Mouse (Mus musculus) frontal cortex, postnatal 10 days (tissue): ENCODE results near the gene Lpxn.

Source experiments
- DNase-seq, 2 experiments: peaks; one replicate each; pipeline ENCODE4 v3.0.0; 2022; ENCODE audit warnings: low spot score in 2 of 2, mixed read lengths in 1 of 2

The Lpxn gene

GRCm38 (mm10) chr19:12795511-12796327 is at the start of gene Lpxn, which contains the start of gene Zfp91:
TSS of gene Lpxn (plus strand) at chr19:12796193.
TSS of gene Zfp91 (minus strand) at chr19:12796126.
- DNase-seq, result peak; percentile 97

GRCm38 (mm10) chr19:12756286-12756685 is 39.7 kb upstream of the Lpxn start:
- DNase-seq, result no peak

- no peak for DNase-seq
Observed at GRCm38 (mm10) chr19:12758936-12759478, 37.0 kb upstream of the Lpxn start.

GRCm38 (mm10) chr19:12759656-12760055 is 36.3 kb upstream of the Lpxn start:
- peak; percentile 48 to 55 for DNase-seq

- no peak for DNase-seq
Observed at GRCm38 (mm10) chr19:12762212-12763130, 33.5 kb upstream of the Lpxn start.

- no peak for DNase-seq
Observed at GRCm38 (mm10) chr19:12765308-12765707, 30.7 kb upstream of the Lpxn start, which contains the start of gene Cntf. TSS of gene Cntf (minus strand) at chr19:12765632.

GRCm38 (mm10) chr19:12770888-12771287 is 25.1 kb upstream of the Lpxn start:
- DNase-seq, result no peak

- no peak for DNase-seq
Observed at GRCm38 (mm10) chr19:12780437-12780836, 15.6 kb upstream of the Lpxn start.

GRCm38 (mm10) chr19:12786803-12787395 is 9.1 kb upstream of the Lpxn start:
- no peak for DNase-seq

GRCm38 (mm10) chr19:12787721-12788120 is 8.3 kb upstream of the Lpxn start:
- DNase-seq, result no peak

GRCm38 (mm10) chr19:12792374-12792773 is 3.6 kb upstream of the Lpxn start:
- no peak for DNase-seq

GRCm38 (mm10) chr19:12794056-12795044 is 1.6 kb upstream of the Lpxn start:
- DNase-seq, result peak; percentile 85 to 94

GRCm38 (mm10) chr19:12795110-12795509 is 883 bp upstream of the Lpxn start:
- DNase-seq, result no peak

GRCm38 (mm10) chr19:12796328-12796931 is 437 bp downstream of the Lpxn start:
- DNase-seq, result peak in 1 of 2 experiments; percentile 50

- DNase-seq, result no peak
Observed at GRCm38 (mm10) chr19:12797071-12797470, 1.1 kb downstream of the Lpxn start.

GRCm38 (mm10) chr19:12798404-12798803 is 2.4 kb downstream of the Lpxn start:
- no peak for DNase-seq

- no peak for DNase-seq
Observed at GRCm38 (mm10) chr19:12799081-12799480, 3.1 kb downstream of the Lpxn start.

- no peak for DNase-seq
Observed at GRCm38 (mm10) chr19:12800621-12801020, 4.6 kb downstream of the Lpxn start.

GRCm38 (mm10) chr19:12801046-12801445 is 5.1 kb downstream of the Lpxn start:
- no peak for DNase-seq

- DNase-seq, result no peak
Observed at GRCm38 (mm10) chr19:12802830-12803229, 6.8 kb downstream of the Lpxn start.
